Mouse (Mus musculus) midbrain, postnatal 0 days (tissue): ENCODE results near the gene Mettl8. TPM values are rescaled to one million over a fixed set of nuclear protein-coding genes. Genes with fewer than 3 reads are reported as not detected.

Experiments used
- ATAC-seq: fragments of 200-750 bp; cut with Nextera tagmentation; 2 replicates; pipeline ENCODE4 v1.8.0; 2017; ENCODE audit warnings: moderate number of reproducible peaks, mild to moderate bottlenecking, moderate TSS enrichment, moderate library complexity; ENCODE audit not compliant: low FRiP score
- DNase-seq: peaks from one replicate; pipeline ENCODE4 v3.0.0-alpha.2; 2015; ENCODE audit warnings: low spot score
- H3K27ac ChIP-seq: fragments of 300-500 bp; sonication (generic); 2 replicates; pipeline ENCODE4 v1.5.1; 2014; ENCODE audit warnings: low read depth, mild to moderate bottlenecking, low read length, mixed read lengths
- H3K27me3 ChIP-seq: fragments of 300-500 bp; sonication (generic); 2 replicates; pipeline ENCODE4 v1.6.1; 2014; ENCODE audit warnings: low read length, control low read depth, mixed read lengths; ENCODE audit not compliant: insufficient read depth
- H3K36me3 ChIP-seq: fragments of 300-500 bp; sonication (generic); 2 replicates; pipeline ENCODE4 v1.6.1; 2014; ENCODE audit warnings: low read length, control low read depth, mixed read lengths; ENCODE audit not compliant: insufficient read depth
- H3K4me1 ChIP-seq: fragments of 300-500 bp; sonication (generic); 2 replicates; pipeline ENCODE4 v1.6.1; 2014; ENCODE audit warnings: mild to moderate bottlenecking, control low read depth, antibody characterized with exemption, low read length, mixed read lengths; ENCODE audit not compliant: insufficient read depth
- H3K4me2 ChIP-seq: fragments of 300-500 bp; sonication (generic); 2 replicates; pipeline ENCODE4 v1.6.1; 2014; ENCODE audit warnings: low read depth, mild to moderate bottlenecking, low read length, mixed read lengths; ENCODE audit not compliant: poor library complexity, severe bottlenecking
- H3K4me3 ChIP-seq: fragments of 300-500 bp; sonication (generic); 2 replicates; pipeline ENCODE4 v1.5.1; 2014; ENCODE audit warnings: low read depth, mild to moderate bottlenecking, low read length, moderate library complexity
- H3K9ac ChIP-seq: fragments of 300-500 bp; sonication (generic); replicated peaks from 2 replicates; pipeline ENCODE4 v1.6.1; 2014; ENCODE audit warnings: mild to moderate bottlenecking, low read length, moderate library complexity, mixed read lengths; ENCODE audit not compliant: poor library complexity, severe bottlenecking
- H3K9me3 ChIP-seq: fragments of 300-500 bp; sonication (generic); 2 replicates; pipeline ENCODE4 v1.6.1; 2016; ENCODE audit warnings: low read length, control low read depth
- CTCF ChIP-seq: IDR thresholded peaks from 2 replicates; pipeline ENCODE4 v1.5.1; 2016; ENCODE audit warnings: antibody characterized with exemption, mild to moderate bottlenecking
- WGBS: fragments of 180-500 bp; shearing (Covaris S2); extraction: QIAGEN DNeasy Blood & Tissue Kit; methylation state at CpG from one replicate; pipeline ENCODE4 v1.1.7; 2014; 5-methylcytosine and 5-hydroxymethylcytosine counted together
- polyA plus RNA-seq: library from polyadenylated mRNA; unstranded; fragments of >200 nt; fragmentation: Nextera tagmentation; extraction: Ambion mirVana; gene quantifications from 2 replicates; pipeline ENCODE4 v1.2.1, GENCODE M21; 2015
- total RNA-seq: library from RNA; depleted of rRNA; stranded (reverse); fragments of >200 nt; gene quantifications from 2 replicates; pipeline ENCODE4 v1.2.3, GENCODE M21; 2014

Gene Mettl8
- total and polyA plus RNA-seq, 2 experiments from 2014 or later, result 5.3 to 7.7 TPM

DNA sequence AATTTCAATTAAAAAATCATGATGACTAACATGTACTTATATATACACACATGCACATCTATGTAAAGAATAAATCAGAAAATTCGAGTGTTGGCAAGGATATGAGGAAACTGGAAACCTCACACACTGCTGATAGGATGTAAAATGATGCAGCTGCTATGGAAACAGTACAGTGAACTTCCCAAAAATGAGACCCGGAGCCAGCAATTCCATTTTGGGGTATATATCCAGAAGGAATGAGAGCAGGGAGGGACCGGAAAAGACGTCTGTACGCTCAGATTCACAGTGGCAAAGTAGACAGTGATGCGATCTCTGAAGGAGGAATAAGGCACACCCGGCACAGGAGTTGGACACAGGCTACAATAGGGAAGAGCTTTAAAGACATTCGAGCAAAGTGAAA, 34.7 kb downstream of the Mettl8 start:
- no peak for ATAC-seq
- TF ChIP-seq CTCF, result no peak
- Histone ChIP-seq H3K4me2 (no peak overlapping the region), H3K27me3 (no peaks in the 10 kb centered on the region), H3K9me3 (no peaks in the 10 kb centered on the region), H3K4me3 (no peak overlapping the region), H3K9ac (no peak overlapping the region), H3K36me3 (no peaks in the 10 kb centered on the region), H3K27ac (no peak overlapping the region), H3K4me1 (no peaks in the 10 kb centered on the region; the same call in 1 of the 2 replicates)
- no peak for DNase-seq
- WGBS, result 69% methylated on average over 8 of the region's 8 CpGs

DNA sequence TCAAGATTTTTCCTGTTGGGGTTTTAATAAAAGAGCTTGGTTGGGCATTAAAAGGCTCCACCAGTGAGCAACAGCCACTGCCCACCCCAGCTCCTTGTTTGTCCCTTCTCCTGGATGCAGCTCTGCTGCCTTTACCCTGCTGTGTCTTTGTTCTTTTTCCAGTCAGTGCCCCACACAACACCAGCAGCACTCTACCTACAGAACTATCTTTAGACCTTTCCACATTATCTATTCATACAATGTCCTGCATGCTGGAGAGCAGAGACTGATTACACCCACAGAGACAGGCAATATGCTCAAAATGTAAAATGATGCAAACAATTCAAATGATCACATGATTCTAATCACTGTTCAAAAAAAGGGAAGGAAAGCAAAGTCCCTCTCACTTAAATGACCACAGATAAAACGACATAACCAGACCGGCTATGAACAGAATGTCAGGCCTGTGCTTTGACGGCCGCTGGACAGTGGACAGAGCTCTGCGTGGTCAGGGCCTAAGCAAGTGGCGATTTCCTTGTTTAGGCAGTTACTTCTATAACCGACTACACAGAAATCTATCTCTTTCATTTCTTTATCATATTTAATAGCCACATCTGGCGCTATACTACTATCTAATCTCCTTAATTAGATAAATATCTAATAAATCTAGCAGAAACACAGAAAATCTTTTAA, 35.5 kb downstream of the Mettl8 start:
- 0 out of 2 replicates have a peak overlapping the region, but pooled peaks have one; percentile 51 for H3K27ac ChIP-seq
- no peak overlapping the region for H3K4me3 ChIP-seq
- H3K27me3 ChIP-seq, result no peaks in the 10 kb centered on the region
- TF ChIP-seq CTCF, result no peak
- no peak overlapping the region for H3K9ac ChIP-seq
- WGBS, result 57% methylated on average over 8 of the region's 8 CpGs
- H3K4me2 ChIP-seq, result no peak overlapping the region
- DNase-seq, result no peak
- no peaks in the 10 kb centered on the region for H3K36me3 ChIP-seq
- H3K9me3 ChIP-seq, result no peaks in the 10 kb centered on the region
- H3K4me1 ChIP-seq, result no peaks in the 10 kb centered on the region; the same call in 1 of the 2 replicates
- ATAC-seq, result no peak

DNA sequence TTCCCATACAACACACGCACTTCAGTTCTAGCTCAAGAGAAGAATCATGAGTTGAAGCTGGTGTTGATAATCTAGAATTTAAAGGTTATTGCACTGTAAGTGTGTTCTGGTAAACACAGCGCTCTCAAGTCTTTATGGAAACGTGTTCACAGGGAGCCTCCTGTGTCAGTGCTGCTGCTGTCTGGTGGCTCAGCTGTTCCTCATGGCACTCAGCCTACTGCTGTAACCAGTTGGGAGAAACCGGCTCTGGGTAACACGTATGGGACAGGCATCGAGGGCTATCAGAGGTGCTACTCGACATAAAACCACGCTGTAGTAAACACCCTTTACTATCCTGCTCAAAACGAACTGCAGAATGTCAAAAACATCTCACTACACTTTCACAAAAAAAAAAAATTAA, 36.1 kb downstream of the Mettl8 start:
- Histone ChIP-seq H3K27me3 (no peaks in the 10 kb centered on the region), H3K4me2 (no peak overlapping the region), H3K4me1 (no peaks in the 10 kb centered on the region; the same call in 1 of the 2 replicates), H3K9ac (no peak overlapping the region), H3K9me3 (no peaks in the 10 kb centered on the region), H3K4me3 (no peak overlapping the region), H3K27ac (no peak overlapping the region), H3K36me3 (no peaks in the 10 kb centered on the region)
- DNase-seq (peak; percentile 75), ATAC-seq (no peak)
- WGBS, result 60% methylated on average over 9 of the region's 9 CpGs
- TF ChIP-seq CTCF, result no peak

DNA sequence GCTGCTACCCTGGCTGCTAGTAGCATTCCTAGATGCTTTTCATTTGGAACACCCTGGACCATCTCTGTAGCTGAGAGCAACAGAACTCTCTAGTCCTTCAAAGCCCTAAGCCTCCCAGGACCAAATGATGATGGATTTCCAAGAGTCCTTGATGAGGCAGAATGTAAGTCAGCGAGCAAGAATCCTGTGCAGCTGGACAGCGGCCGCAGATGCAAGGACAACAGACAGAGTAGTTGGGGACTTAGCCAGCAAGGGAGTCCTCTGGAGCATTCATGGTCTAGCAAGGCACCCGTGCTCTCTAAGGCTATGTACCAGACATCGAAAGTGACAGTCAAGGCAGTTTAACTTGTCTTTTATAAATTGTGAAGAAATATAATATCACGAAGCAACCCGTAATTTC, 41.9 kb downstream of the Mettl8 start:
- Histone ChIP-seq H3K4me3 (no peak overlapping the region), H3K9ac (no peak overlapping the region), H3K27ac (no peak overlapping the region), H3K9me3 (no peaks in the 10 kb centered on the region), H3K4me2 (no peak overlapping the region), H3K36me3 (no peaks in the 10 kb centered on the region), H3K4me1 (no peaks in the 10 kb centered on the region), H3K27me3 (no peaks in the 10 kb centered on the region)
- no peak for TF ChIP-seq CTCF
- 94% methylated on average over 7 of the region's 7 CpGs for WGBS
- ATAC-seq (no peak), DNase-seq (no peak)

DNA sequence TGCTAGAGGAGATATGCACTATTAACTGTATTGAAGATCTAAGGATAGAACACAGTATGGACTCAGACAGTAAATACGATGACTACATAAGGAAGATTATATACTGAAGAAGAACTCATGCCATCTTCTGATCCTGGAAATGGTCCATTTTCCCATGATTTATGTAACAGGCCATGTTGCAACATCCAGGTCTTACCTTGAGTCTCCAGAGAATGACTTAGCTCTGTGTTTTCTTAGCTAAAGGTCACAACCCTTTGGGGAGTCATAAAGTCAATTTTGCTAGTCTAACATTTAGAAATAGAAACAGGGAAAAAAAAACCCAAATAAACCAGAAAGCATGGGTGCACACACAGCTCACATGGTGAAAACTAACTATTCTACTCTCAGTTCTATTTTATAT, 43.6 kb downstream of the Mettl8 start:
- Histone ChIP-seq H3K9ac (no peak overlapping the region), H3K4me3 (no peak overlapping the region), H3K27ac (no peak overlapping the region), H3K4me1 (no peaks in the 10 kb centered on the region), H3K4me2 (no peak overlapping the region), H3K27me3 (no peaks in the 10 kb centered on the region), H3K36me3 (no peaks in the 10 kb centered on the region), H3K9me3 (no peaks in the 10 kb centered on the region)
- no peak for TF ChIP-seq CTCF
- no peak for ATAC-seq
- DNase-seq, result no peak
- WGBS, result 96% methylated on average over 1 of the region's 1 CpGs

DNA sequence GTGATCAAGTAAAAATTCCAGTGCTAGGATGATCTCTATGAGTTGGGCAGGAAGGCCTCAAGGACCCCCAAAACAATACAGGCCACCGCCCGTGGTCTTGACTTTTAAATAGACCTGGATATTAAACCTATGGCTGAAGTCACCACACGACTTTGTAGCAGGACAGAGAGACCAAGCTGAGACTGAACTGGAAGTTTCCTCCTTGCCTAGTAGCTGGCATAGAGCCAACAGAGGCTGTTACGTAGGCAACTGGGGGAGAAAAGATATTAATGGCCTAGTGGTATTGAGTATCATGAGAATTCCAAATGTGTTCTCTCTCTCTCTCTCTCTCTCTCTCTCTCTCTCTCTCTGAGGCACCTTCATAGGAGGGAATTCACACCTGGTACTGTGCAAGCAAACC, 51.0 kb downstream of the Mettl8 start:
- Histone ChIP-seq H3K4me3 (no peak overlapping the region), H3K4me1 (no peaks in the 10 kb centered on the region), H3K9ac (no peak overlapping the region), H3K9me3 (no peaks in the 10 kb centered on the region), H3K27ac (no peak overlapping the region), H3K4me2 (no peak overlapping the region), H3K36me3 (no peaks in the 10 kb centered on the region), H3K27me3 (no peaks in the 10 kb centered on the region)
- ATAC-seq, result no peak
- no peak for DNase-seq
- 76% methylated on average over 4 of the region's 4 CpGs for WGBS
- no peak for TF ChIP-seq CTCF
